Mouse (Mus musculus): ENCODE measurements around the gene Mapk6.
"Not testable (repeated sequence)": the region's sequence is repeated elsewhere in the genome, so short reads cannot be mapped to it uniquely, and the experiment has no call there.

Mapk6 gene

DNA sequence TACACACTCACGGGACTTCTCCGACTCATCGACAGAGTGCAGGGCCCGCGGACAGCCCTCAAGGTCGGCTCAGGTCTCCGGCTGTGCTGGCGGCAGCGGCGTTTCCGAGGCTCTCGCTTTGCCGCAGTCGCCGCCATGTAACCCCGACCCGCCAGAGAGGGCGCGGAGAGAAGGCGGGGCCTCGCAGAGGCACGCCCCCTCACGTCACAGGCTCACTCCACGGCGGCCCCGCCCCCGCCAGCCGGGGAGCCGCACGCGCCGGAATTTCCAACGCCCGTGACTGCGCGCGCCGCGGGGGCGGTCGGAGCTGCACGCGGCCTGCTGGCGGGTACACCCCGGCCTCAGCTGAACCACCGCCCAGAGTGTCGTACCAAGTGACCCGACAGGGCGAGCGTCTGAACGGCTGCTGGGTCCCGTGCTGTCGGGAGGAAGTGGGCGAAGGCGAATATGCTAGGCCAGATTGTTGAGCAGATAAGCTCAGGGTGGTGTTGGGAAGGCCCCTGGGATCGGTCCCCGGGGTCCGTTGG lies at the start of gene Mapk6:
Gene Mapk6, minus strand, starts transcription at position 154 of the 527 bp plus-strand sequence.
- peak; percentile 95 for DNase-seq (ENCODE audit: low spot score)

DNA sequence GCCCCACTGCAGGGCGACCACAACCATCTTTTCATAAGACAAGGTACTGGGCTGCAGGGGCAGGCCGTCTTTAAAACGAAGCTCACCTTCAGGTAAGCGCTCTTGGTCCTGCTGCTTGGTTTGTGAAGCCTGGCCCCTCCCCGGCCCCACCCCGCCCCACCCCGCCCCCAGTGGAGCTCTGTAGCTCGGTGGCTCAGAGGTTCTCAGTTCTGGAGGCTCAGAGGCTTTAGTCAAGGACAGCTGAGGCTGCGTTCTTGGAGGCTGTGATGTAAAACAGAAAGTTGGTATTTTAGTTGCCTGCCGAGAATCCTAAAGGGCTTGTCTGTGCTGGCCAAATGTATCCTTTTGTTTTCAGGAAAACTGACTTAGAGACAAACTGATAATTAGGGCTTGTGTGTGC lies 45.9 kb upstream of the Mapk6 start:
- DNase-seq (ENCODE audit: low spot score): no peak

DNA sequence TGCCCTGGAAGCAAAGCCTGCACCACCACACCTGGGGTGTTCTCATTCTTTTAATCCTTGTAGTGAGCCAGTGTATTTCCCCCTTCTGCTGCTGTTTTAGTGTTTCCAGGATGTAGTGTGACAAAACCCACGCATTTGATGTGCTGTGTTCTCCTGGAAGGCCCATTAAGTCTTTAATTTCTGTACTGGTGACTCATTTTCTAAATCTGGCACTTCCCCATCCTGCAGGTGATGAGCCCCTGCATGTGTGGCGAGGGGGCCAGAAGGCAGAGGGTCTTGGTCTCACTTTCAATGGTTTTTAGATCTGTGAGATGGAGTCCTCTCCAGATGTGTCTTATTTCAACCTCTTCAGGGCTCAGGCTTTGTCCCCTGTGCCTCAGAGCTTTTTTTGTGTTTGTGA lies 44.2 kb upstream of the Mapk6 start:
- no peak for DNase-seq (ENCODE audit: low spot score)

DNA sequence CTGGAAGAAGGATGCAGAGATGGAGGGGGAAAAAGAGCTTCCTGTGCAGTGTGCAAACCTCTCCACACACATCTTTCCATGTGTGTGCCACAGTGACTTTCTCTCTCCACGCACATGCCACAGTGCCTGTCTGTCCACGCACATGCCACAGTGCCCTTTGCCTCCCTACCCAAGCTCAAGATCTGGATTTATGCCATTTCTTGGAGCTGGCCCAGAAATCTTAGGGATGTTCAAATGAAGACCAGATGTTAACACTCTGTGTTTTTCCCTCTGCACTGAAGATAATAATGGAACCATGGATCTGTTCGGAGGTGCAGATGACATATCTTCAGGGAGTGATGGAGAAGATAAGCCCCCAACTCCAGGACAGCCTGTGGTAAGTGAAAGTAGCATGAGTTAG lies 38.2 kb upstream of the Mapk6 start:
- DNase-seq (ENCODE audit: low spot score): no peak

DNA sequence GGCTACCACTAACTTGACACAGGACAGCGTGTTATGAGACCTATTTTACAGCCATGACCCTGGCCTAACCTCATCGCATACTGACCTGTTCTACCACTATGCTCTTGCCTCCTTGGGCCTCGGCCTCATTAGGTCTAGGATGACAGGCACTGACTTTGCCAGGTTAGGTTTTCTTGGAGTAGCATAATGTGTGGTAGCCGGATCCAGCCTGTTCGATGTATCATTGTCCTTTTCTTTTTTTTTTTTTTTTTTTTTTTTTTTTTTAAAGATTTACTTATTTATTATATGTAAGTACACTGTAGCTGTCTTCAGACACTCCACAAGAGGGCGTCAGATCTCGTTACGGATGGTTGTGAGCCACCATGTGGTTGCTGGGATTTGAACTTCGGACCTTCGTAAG lies 36.8 kb upstream of the Mapk6 start:
- DNase-seq (ENCODE audit: low spot score): not testable (repeated sequence)

DNA sequence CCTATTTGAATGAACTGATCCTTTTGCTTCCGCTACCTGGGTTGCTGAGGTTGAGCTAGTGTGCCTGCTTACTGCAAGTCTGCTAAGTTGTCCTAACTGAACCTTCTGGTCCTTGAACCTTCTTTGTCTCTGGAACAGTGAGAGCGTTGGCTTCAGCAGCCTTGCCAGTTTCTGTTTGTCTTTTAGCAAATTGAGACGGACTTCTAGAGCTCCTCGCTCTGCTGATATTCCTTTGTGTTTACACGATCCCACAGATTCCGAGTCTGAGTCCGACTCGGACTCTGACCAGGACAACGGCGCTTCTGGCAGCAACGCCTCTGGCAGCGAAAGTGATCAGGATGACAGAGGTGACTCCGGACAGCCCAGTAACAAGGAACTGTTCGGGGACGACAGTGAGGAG lies 35.2 kb upstream of the Mapk6 start:
- no peak for DNase-seq (ENCODE audit: low spot score)

DNA sequence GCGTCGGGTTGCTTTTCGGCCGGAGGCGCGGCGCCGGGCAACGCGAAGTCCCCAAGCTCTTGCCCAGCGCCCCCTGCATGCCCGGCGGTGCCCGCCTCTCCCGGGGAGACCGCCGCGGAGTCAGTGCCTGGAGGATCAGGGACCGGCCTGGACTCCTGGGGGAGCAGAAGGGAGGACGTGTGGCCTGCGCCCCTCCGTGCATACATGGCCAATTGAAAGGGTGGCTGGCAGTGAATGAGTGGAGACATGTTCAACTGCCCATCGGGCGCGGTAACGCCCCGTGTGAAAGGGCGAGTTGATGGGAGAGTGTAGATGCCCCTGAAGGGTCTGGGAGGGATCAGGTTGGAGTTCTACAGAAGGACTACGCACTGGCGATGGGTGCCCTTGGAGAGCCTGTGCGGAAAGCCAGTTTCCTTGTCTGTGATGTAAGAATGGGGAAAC lies 31.9 kb upstream of the Mapk6 start:
- DNase-seq (ENCODE audit: low spot score): no peak

DNA sequence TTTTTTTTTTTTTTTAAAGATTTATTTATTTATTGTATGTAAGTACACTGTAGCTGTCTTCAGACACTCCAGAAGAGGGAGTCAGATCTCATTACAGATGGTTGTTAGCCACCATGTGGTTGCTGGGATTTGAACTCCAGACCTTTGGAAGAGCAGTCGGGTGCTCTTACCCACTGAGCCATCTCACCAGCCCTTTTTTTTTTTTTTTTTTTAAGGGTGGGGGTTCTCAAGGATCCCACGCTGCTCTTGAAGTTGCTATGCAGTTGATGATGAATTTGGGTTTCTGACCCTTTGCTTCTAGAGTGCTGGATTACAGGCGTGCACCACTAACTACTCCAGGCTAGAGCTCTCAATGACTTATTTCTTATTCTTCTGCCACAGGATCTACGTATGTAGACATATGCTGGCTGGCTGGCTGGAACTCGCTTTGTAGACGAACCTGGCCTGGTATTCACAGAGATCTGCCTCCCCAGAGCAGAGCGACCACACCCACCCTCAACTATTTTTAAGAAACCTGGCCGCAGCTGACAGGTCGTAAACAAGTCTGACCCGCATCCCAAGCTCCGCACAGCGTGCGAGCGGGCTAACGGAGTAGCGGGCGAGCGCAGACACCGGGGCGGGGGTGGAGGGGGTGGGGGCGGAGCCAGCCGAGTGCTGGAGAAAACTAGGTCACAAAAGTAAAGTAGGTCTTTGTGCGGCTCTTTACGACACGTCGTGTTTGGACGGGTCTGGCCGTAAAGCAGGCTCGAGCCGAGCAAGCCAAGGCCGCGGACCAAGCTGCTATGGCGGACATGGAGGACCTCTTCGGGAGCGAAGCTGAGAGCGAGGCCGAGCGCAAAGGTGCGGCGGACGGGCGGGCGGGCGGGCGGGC lies 31.2 kb upstream of the Mapk6 start, which contains the start of gene Leo1:
Gene Leo1, plus strand, starts transcription at position 729 of the 871 bp plus-strand sequence.
- peak; percentile 94 for DNase-seq (ENCODE audit: low spot score)

DNA sequence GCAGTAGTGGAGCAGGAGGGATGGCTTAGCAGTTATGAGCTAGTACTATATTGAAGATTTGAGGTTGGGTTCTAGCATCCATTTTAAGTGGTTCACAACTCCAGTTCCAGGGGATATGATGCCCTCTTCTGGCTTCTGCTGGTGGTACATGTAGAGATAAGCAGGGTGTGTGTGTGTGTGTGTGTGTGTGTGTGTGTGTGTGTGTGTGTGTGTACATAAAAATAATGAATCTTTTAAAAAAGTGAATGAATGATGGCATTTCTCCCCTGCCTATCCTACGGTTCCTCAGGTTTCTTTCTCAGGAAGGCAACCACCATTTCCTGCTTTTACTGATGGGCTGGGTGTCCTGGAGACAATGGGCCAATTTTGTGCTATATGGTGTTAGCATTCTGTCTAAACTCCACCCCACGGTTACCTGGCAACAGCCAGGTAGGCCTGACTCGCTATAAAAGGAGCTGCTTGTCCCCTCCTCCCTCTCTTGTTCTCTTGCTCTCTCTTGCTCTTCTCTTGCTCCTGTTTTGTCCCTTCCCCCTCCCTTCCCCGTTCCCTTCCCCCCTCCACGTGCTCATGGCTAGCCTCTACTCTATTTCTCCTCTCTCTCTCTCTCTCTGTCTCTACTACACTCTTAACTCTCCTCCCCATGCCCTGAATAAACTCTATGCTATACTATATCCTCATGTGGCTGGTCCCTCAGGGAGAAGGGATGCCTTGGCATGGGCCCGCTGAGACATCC lies 28.0 kb upstream of the Mapk6 start:
- DNase-seq (ENCODE audit: low spot score): peak; percentile 56

DNA sequence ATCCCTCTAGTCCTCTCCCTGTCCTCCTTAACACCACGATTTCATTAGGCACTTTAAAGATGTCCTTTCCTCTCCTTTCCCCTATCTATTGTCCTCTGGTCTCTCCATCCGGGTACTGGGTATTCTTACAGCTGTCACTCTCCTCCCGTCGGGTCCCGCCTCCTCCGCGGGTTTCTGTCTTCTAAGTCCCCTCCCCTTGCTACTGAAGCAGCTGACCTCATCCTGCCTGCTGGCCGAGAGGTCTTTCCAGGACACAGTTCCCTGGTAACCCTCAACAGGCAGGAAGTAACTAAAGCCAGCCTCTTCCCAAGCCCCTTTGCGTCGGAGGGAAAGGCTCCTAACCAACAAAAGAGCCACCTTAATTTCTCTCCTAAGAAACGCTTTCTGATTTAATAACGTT lies 26.1 kb upstream of the Mapk6 start:
- DNase-seq (ENCODE audit: low spot score): peak; percentile 91

DNA sequence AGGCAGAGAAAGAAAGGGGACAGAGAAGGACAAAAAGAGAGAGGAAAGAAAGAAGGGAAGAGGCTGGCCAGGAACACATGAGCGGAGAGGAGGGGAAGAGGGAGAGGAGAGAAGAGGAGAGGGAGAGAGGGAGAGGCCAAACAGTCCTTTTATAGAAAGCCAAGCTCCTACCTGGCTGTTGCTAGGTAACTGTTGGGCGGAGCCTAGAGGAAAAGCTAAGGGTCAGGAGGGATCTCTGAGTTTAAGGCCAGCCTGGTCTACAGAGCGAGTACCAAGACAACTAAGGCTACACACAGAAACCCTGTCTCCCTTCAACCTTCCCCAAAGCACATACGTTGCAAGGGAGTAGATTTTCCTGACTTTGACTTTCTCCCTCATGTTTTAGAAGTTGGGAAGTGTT lies 25.5 kb upstream of the Mapk6 start:
- no peak for DNase-seq (ENCODE audit: low spot score)

DNA sequence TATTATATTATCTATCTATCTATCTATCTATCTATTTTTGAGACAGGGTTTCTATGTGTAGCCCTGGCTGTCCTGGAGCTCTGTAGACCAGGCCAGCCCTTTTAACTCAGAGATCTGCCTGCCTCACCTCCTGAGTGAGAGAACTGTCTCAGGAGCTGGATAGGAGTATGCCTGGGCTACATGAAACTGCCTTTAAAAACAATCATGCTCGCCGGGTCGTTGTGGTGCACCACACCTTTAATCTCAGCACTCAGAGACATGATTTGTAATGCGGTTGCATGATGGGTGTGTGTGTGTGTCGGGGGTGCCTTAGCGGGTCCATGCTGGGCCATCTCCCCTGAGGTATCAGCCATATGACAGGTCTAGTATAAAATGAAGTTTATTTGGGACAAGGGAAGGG lies 25.1 kb upstream of the Mapk6 start:
- no peak for DNase-seq (ENCODE audit: low spot score)

DNA sequence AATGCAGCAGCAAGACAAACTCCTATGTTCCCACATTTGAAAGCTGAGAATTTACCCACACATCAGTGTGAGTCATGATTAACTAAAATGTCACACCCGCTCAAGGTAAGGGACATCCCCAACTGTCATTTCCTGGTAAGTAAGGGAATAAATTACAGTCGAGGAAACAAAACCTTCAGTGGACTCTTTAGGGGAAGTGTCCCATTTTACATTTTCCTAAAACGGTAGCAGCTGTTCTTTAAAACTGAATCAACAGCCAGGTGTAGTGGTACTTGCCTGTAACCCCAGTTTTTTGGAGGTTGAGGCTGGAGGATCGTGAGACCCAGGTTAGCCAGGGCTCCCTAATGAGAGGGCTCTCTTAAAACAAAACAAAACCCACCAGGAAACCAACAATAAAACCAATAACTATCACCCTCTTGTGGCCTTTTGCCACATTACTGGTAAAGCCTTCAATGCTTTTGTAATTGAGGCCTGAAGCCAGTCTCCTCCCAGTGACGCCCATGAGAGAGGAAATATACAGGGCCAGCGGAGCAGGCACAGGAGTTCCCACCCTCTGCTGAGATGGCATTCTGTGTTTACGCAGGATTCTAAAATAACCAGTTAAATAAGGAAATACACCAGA lies 24.5 kb upstream of the Mapk6 start:
- DNase-seq (ENCODE audit: low spot score): peak; percentile 75

DNA sequence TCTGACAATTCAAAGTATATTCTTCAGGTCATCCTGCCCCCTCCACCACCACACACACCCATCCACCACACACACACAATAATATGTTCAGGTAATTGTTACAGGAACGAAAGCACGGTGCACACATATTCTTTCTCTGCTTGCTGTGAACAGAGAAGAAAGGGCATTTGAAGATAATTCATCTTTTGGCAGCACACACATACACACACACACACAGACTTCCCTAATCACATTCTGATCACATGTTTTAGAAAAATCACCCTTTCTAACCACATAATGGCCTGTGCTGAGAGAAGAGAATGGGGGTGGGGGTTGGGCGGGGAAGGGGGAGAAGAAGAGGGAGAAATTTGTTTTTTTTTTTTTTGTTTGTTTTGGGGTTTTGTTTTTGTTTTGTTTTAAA lies 22.9 kb upstream of the Mapk6 start:
- DNase-seq (ENCODE audit: low spot score): no peak

DNA sequence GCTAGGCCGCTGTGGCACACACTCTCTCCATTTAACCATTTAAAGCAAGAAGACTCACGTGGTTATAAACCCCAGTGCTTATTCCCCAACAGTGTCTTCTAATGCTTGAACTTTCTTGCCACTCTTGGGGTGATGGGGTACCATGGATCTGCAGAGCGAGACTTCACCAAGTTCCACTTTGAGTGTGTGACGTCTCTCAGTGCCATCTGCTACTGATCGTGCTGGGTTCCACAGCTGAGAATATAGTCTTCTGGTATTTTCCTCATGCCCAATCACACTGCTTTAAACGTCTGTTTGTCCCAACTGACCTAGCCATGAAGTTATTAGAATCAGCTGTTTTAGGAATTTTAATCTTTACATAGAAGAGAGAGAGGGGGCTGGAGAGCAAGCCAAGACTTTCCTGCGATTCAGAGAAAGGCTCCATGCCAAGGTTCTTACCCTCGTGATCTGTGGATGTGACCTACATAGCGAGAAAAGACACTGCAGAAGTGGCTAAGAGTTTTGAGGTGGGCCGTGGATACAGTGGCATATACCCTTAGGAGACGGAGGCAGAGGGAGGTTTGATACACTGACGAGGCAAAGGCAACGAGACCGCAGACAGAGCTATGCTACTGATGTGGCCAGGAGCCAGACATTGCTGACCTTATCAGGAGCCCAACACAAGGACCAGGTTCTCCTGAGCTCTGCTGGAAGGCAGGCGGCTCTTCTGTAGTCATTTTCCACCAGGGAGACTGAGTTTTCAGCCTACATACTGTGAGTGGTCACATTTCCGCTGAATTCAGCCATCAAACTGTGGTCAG lies 21.2 kb upstream of the Mapk6 start:
- no peak for DNase-seq (ENCODE audit: low spot score)

DNA sequence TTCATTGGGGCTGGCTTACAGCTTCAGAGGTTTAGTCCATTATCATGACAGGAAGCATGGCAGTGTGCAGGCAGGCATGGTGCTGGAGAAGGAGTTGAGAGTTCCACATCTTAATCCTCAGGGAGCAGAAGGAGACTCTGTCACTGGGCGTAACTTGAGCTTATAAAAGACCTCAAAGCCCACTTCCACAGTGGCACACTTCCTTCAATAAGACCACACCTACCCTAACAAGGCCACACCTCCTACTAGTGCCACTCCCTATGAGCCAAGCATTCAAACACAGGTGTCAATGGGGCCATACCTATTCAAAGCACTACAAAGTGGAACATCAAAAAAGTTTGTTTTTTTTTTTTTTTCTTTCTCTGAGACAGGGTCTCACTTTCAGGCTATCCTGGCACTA lies 19.9 kb upstream of the Mapk6 start:
- DNase-seq (ENCODE audit: low spot score): no peak

DNA sequence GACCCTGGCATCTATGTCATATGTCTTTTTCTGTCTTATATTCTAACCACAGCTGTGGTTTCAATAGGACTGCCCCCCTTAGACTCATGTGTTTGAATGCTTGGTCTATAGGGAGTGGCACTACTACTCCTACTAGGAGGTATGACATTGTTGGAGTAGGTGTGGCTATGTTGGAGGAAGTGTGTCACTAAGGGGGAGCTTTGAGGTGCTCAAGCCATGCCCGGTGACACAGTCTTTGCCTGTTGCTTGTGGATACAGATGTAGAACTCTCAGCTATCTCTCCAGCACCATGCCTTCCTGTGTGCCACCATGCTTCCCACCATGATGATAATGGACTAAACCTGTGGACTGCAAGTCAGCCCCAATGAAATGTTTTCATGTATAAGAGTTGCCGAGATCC lies 19.2 kb upstream of the Mapk6 start:
- no peak for DNase-seq (ENCODE audit: low spot score)

DNA sequence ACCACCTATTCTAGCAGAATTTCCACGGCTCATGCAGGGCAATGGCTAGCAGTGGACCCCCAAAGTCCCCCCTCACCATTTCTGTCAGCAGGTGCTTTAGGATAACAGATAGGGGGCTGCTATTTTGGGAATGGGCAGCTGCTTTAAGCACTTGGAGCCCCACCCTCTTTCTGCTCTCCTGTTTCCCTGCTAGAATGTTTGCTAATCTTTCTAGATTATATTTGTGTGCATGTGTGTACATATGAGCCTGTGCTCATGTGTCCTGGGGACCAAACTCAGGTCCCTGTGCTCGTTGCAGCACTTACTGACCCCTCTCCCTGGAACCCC lies 18.4 kb upstream of the Mapk6 start:
- DNase-seq (ENCODE audit: low spot score): no peak

DNA sequence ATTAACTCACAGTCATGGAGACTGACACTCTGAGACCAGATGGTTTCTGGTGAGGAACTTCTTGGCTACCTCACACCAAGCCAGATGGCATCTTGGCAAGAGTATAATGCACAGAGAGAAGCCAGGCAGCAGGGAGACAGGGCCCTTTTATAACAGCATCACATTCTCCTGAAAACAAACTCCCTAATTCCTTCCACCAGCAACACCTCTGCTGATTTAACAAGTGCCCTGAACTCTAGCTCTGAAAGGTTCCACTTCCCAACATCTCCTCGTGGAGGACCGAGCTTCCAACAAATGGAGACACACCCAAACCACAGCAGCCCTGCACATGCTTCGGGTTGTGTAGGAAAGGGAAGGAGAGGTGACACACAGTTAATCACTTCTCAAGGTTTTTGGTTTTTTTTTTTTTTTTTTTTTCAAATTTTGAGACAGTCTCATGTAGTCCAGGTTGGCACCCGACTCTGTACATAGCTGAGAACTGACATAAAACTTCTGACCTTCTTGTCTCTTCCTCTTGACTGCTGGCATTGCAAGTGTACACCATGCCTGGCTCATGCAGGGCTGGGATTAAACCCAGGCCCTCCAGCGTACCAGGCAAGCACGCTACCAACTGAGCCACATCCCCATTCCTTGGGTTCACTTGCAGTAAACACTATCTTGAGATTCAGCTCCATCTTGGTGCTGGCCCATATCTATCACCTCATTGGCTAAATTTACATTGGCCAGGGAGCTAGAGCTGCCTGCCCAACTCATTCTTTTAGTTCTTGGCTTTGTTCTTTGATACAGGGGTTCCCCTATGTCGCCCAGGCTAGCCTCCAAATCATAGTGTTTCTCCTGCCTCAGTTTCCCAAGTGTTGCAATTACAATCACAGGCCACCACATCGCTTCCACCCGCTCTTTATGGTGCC lies 17.8 kb upstream of the Mapk6 start:
- no peak for DNase-seq (ENCODE audit: low spot score)

DNA sequence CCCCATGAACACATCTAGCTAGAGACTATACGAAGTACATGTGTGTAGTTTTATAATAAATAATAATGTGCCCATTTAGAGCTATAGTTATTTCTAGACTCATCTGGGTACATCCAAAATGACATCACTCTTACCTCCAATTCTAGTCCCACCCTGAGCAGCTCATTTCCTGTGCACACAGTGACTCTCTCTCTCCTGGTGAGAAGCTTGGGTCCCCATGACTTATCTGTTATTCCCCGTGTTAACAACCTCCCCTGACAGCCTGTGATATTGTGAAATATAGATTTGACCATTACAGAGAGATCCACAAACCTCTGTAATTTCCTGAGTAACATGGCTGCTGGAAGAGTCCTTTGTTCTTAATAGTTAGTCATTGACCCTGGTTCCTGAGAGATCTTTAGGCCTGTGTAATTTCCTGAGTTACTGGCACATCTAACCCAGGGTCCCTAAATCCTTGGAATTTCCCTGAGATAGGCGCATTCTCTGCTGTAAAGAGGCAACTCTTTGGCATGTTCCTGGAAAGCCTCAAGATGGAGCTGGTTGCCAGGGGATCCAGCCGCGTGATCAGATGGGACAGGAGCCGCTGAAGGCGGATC lies 16.1 kb upstream of the Mapk6 start:
- no peak for DNase-seq (ENCODE audit: low spot score)

Measured in retina, embryonic 14.5 days (tissue).